Mouse (Mus musculus): ENCODE results near the gene Hnrnpdl. TPM values are rescaled to one million over a fixed set of nuclear protein-coding genes. Genes with fewer than 3 reads are reported as not detected.

The Hnrnpdl gene
- polyA plus RNA-seq, 1 experiment from 2014 or later, result 58.8 TPM

- H3K36me3 ChIP-seq (ENCODE audit: control insufficient read depth, insufficient read depth, low read length), result no peaks in the 10 kb centered on the region
- ATAC-seq (ENCODE audit: low FRiP score, low TSS enrichment) (no peak), DNase-seq (ENCODE audit: low spot score) (no peak)
- H3K9me3 ChIP-seq (ENCODE audit: control insufficient read depth, low read length), result no peaks in the 10 kb centered on the region
- H3K27me3 ChIP-seq (ENCODE audit: control insufficient read depth, insufficient read depth, low read length), result no peaks in the 10 kb centered on the region
- H3K4me2 ChIP-seq (replicated peaks; ENCODE audit: low read depth), result no peak overlapping the region
- no peak overlapping the region for H3K9ac ChIP-seq (ENCODE audit: low read length)
- peaks cover 2% of the 10 kb centered on the region; the same call in 1 of the 2 replicates for H3K4me1 ChIP-seq (replicated peaks; ENCODE audit: control insufficient read depth, insufficient read depth)
- H3K4me3 ChIP-seq (ENCODE audit: low read depth, low read length), result no peak overlapping the region
- H3K27ac ChIP-seq (replicated peaks), result no peak overlapping the region
- TF ChIP-seq EP300 (optimal IDR thresholded peaks at IDR 0.05), result no peak
- TF ChIP-seq CTCF (IDR thresholded peaks at IDR 0.05; ENCODE audit: low read depth), result no peak
- 65% methylated on average over 5 of the region's 5 CpGs for WGBS
Observed at GRCm38 (mm10) chr5:100044621-100045020, 5.2 kb upstream of the Hnrnpdl start.

- DNase-seq (ENCODE audit: low spot score), result no peak
- Histone ChIP-seq H3K9ac (ENCODE audit: low read length) (no peak overlapping the region), H3K4me2 (replicated peaks; ENCODE audit: low read depth) (no peak overlapping the region), H3K27me3 (ENCODE audit: control insufficient read depth, insufficient read depth, low read length) (no peaks in the 10 kb centered on the region), H3K9me3 (ENCODE audit: control insufficient read depth, low read length) (no peaks in the 10 kb centered on the region), H3K4me1 (replicated peaks; ENCODE audit: control insufficient read depth, insufficient read depth) (peaks cover 2% of the 10 kb centered on the region; the same call in 1 of the 2 replicates), H3K4me3 (ENCODE audit: low read depth, low read length) (no peak overlapping the region), H3K27ac (replicated peaks) (0 out of 2 replicates have a peak overlapping the region, but pooled peaks have one; percentile 5), H3K36me3 (ENCODE audit: control insufficient read depth, insufficient read depth, low read length) (no peaks in the 10 kb centered on the region)
- WGBS, result 58% methylated on average over 4 of the region's 4 CpGs
- TF ChIP-seq EP300 (optimal IDR thresholded peaks at IDR 0.05), result no peak
- no peak for TF ChIP-seq CTCF (IDR thresholded peaks at IDR 0.05; ENCODE audit: low read depth)
- ATAC-seq (ENCODE audit: low FRiP score, low TSS enrichment), result no peak
Observed at GRCm38 (mm10) chr5:100044030-100044429, 4.6 kb upstream of the Hnrnpdl start.

- Histone ChIP-seq H3K36me3 (ENCODE audit: control insufficient read depth, insufficient read depth, low read length) (no peaks in the 10 kb centered on the region), H3K4me2 (replicated peaks; ENCODE audit: low read depth) (no peak overlapping the region), H3K27me3 (ENCODE audit: control insufficient read depth, insufficient read depth, low read length) (no peaks in the 10 kb centered on the region), H3K27ac (replicated peaks) (no peak overlapping the region), H3K4me1 (replicated peaks; ENCODE audit: control insufficient read depth, insufficient read depth) (peaks cover 2% of the 10 kb centered on the region; the same call in 1 of the 2 replicates), H3K9ac (ENCODE audit: low read length) (no peak overlapping the region), H3K4me3 (ENCODE audit: low read depth, low read length) (no peak overlapping the region), H3K9me3 (ENCODE audit: control insufficient read depth, low read length) (no peaks in the 10 kb centered on the region)
- TF ChIP-seq EP300 (optimal IDR thresholded peaks at IDR 0.05) (no peak), CTCF (IDR thresholded peaks at IDR 0.05; ENCODE audit: low read depth) (no peak)
- ATAC-seq (ENCODE audit: low FRiP score, low TSS enrichment) (no peak), DNase-seq (ENCODE audit: low spot score) (peak; percentile 63)
- 53% methylated on average over 5 of the region's 5 CpGs for WGBS
Observed at GRCm38 (mm10) chr5:100043361-100043760, 3.9 kb upstream of the Hnrnpdl start.

- 73% methylated on average over 8 of the region's 8 CpGs for WGBS
- Histone ChIP-seq H3K27ac (replicated peaks) (no peak overlapping the region), H3K4me2 (replicated peaks; ENCODE audit: low read depth) (no peak overlapping the region), H3K36me3 (ENCODE audit: control insufficient read depth, insufficient read depth, low read length) (no peaks in the 10 kb centered on the region), H3K9ac (ENCODE audit: low read length) (no peak overlapping the region), H3K4me3 (ENCODE audit: low read depth, low read length) (no peak overlapping the region), H3K4me1 (replicated peaks; ENCODE audit: control insufficient read depth, insufficient read depth) (peaks cover 2% of the 10 kb centered on the region; the same call in 1 of the 2 replicates), H3K27me3 (ENCODE audit: control insufficient read depth, insufficient read depth, low read length) (no peaks in the 10 kb centered on the region), H3K9me3 (ENCODE audit: control insufficient read depth, low read length) (no peaks in the 10 kb centered on the region)
- DNase-seq (ENCODE audit: low spot score), result no peak
- TF ChIP-seq CTCF (IDR thresholded peaks at IDR 0.05; ENCODE audit: low read depth) (no peak), EP300 (optimal IDR thresholded peaks at IDR 0.05) (no peak)
- no peak for ATAC-seq (ENCODE audit: low FRiP score, low TSS enrichment)
Observed at GRCm38 (mm10) chr5:100042467-100042866, 3.0 kb upstream of the Hnrnpdl start.

- no peak for TF ChIP-seq EP300 (optimal IDR thresholded peaks at IDR 0.05)
- no peak for TF ChIP-seq CTCF (IDR thresholded peaks at IDR 0.05; ENCODE audit: low read depth)
- Histone ChIP-seq H3K27ac (replicated peaks) (no peak overlapping the region), H3K4me1 (replicated peaks; ENCODE audit: control insufficient read depth, insufficient read depth) (peaks cover 4% of the 10 kb centered on the region; the same call in 1 of the 2 replicates), H3K4me3 (ENCODE audit: low read depth, low read length) (no peak overlapping the region), H3K4me2 (replicated peaks; ENCODE audit: low read depth) (no peak overlapping the region), H3K36me3 (ENCODE audit: control insufficient read depth, insufficient read depth, low read length) (no peaks in the 10 kb centered on the region), H3K27me3 (ENCODE audit: control insufficient read depth, insufficient read depth, low read length) (no peaks in the 10 kb centered on the region), H3K9me3 (ENCODE audit: control insufficient read depth, low read length) (no peaks in the 10 kb centered on the region), H3K9ac (ENCODE audit: low read length) (no peak overlapping the region)
- WGBS, result 87% methylated on average over 4 of the region's 4 CpGs
- ATAC-seq (ENCODE audit: low FRiP score, low TSS enrichment) (no peak), DNase-seq (ENCODE audit: low spot score) (no peak)
Observed at GRCm38 (mm10) chr5:100041272-100041671, 1.8 kb upstream of the Hnrnpdl start.

GRCm38 (mm10) chr5:100040281-100040784, 869 bp upstream of the Hnrnpdl start:
- peak overlapping the region; percentile 89 for H3K4me2 ChIP-seq (replicated peaks; ENCODE audit: low read depth)
- H3K36me3 ChIP-seq (ENCODE audit: control insufficient read depth, insufficient read depth, low read length), result no peaks in the 10 kb centered on the region; the same call in 1 of the 2 replicates
- no peak for ATAC-seq (ENCODE audit: low FRiP score, low TSS enrichment)
- TF ChIP-seq EP300 (optimal IDR thresholded peaks at IDR 0.05), result no peak
- TF ChIP-seq CTCF (IDR thresholded peaks at IDR 0.05; ENCODE audit: low read depth), result no peak
- H3K4me1 ChIP-seq (replicated peaks; ENCODE audit: control insufficient read depth, insufficient read depth), result peaks cover 4% of the 10 kb centered on the region; the same call in 1 of the 2 replicates
- H3K9me3 ChIP-seq (ENCODE audit: control insufficient read depth, low read length), result no peaks in the 10 kb centered on the region
- peak overlapping the region; percentile 78 for H3K9ac ChIP-seq (ENCODE audit: low read length)
- peak overlapping the region; percentile 98 for H3K27ac ChIP-seq (replicated peaks)
- no peaks in the 10 kb centered on the region for H3K27me3 ChIP-seq (ENCODE audit: control insufficient read depth, insufficient read depth, low read length)
- DNase-seq (ENCODE audit: low spot score), result peak; percentile 54
- WGBS, result 2% methylated on average over 19 of the region's 19 CpGs
- H3K4me3 ChIP-seq (ENCODE audit: low read depth, low read length), result peak overlapping the region; percentile 94
